ENCODE assay signal across 16 mouse cellular contexts in genomic region chr7:74323194-74323593, GRCm38 (mm10).
DNase-seq lines count a peak whose midpoint lies in the region; ATAC-seq and TF ChIP-seq lines count a peak whose summit lies in the region.
"Had no signal": no experiment of that assay in that cellular context is flagged by ENCODE, and none has a peak within 500 bp of the region (broad histone marks: within the 10 kb centered on the region; RNA-seq: fewer than 3 reads in every experiment).

No protein-coding gene starts in this region.

- no peak overlapping the region for H3K4me3 ChIP-seq in forebrain, embryonic 14.5 days (ENCODE audit: low read depth, low read length)
- no peak overlapping the region for H3K4me3 ChIP-seq in midbrain, embryonic 13.5 days (replicated peaks)
- H3K4me3 ChIP-seq in embryonic facial prominence, embryonic 10.5 days: no peak overlapping the region
- H3K4me3 ChIP-seq: embryonic facial prominence, embryonic 13.5 days; limb, embryonic 12.5 days; stomach, embryonic 15.5 days had no signal

- no peaks in the 10 kb centered on the region for H3K9me3 ChIP-seq in forebrain, embryonic 14.5 days (replicated peaks; ENCODE audit: control insufficient read depth, low read length)
- no peaks in the 10 kb centered on the region for H3K9me3 ChIP-seq in midbrain, embryonic 13.5 days
- H3K9me3 ChIP-seq in embryonic facial prominence, embryonic 10.5 days: no peaks in the 10 kb centered on the region
- H3K9me3 ChIP-seq: embryonic facial prominence, embryonic 13.5 days; limb, embryonic 12.5 days; stomach, embryonic 15.5 days had no signal

- no peaks in the 10 kb centered on the region for H3K36me3 ChIP-seq in forebrain, embryonic 14.5 days (ENCODE audit: control insufficient read depth, insufficient read depth, low read length)
- H3K36me3 ChIP-seq in midbrain, embryonic 13.5 days: peaks cover 11% of the 10 kb centered on the region
- H3K36me3 ChIP-seq in embryonic facial prominence, embryonic 10.5 days (replicated peaks): no peaks in the 10 kb centered on the region
- H3K36me3 ChIP-seq: limb, embryonic 12.5 days; stomach, embryonic 15.5 days had no signal

- H3K4me1 ChIP-seq in forebrain, embryonic 14.5 days (ENCODE audit: control insufficient read depth, insufficient read depth, low read length): peaks cover 27% of the 10 kb centered on the region
- H3K4me1 ChIP-seq in midbrain, embryonic 13.5 days (replicated peaks): peaks cover 36% of the 10 kb centered on the region
- peaks cover 16% of the 10 kb centered on the region for H3K4me1 ChIP-seq in embryonic facial prominence, embryonic 10.5 days

- DNase-seq in left cerebral cortex, adult 9 months (ENCODE audit: low spot score in 2 of 2): peak; percentile 16 to 33
- no peak for DNase-seq in left cerebral cortex, postnatal 36 days (ENCODE audit: low spot score in 2 of 2)
- DNase-seq in brain, embryonic 14.5 days (ENCODE audit: low read depth): peak; percentile 67
- peak; percentile 61 for DNase-seq in forebrain, embryonic 14.5 days (ENCODE audit: low spot score)
- no peak for DNase-seq in embryonic facial prominence, embryonic 10.5 days (ENCODE audit: low spot score)
- DNase-seq: adrenal gland, postnatal 25 days; cerebellum, adult 11-12 months; gastrocnemius, postnatal 14 days; spleen, adult 18-20 months had no signal

- no peak overlapping the region for H3K9ac ChIP-seq in forebrain, embryonic 14.5 days (ENCODE audit: low read length)
- no peak overlapping the region for H3K9ac ChIP-seq in midbrain, embryonic 13.5 days (replicated peaks)
- H3K9ac ChIP-seq: embryonic facial prominence, embryonic 13.5 days; limb, embryonic 12.5 days; liver, embryonic 14.5 days; stomach, embryonic 15.5 days had no signal

- no peak overlapping the region for H3K4me2 ChIP-seq in forebrain, embryonic 14.5 days (ENCODE audit: low read length)
- H3K4me2 ChIP-seq in midbrain, embryonic 13.5 days (replicated peaks): no peak overlapping the region
- H3K4me2 ChIP-seq: embryonic facial prominence, embryonic 13.5 days; limb, embryonic 12.5 days; stomach, embryonic 15.5 days had no signal

- intact Hi-C loops in left cerebral cortex, postnatal 36 days (cut with DNase I): no loop called here

- peak overlapping the region; percentile 57; the same call in 1 of the 2 replicates for H3K27ac ChIP-seq in forebrain, embryonic 14.5 days (ENCODE audit: low read depth, low read length)
- peak overlapping the region; percentile 68; the same call in 1 of the 2 replicates for H3K27ac ChIP-seq in midbrain, embryonic 13.5 days
- no peak overlapping the region for H3K27ac ChIP-seq in embryonic facial prominence, embryonic 10.5 days (replicated peaks)
- H3K27ac ChIP-seq: embryonic facial prominence, embryonic 13.5 days; limb, embryonic 12.5 days; liver, embryonic 14.5 days; stomach, embryonic 15.5 days had no signal

- ATAC-seq in forebrain, embryonic 14.5 days: no peak
- peak; percentile 27; the same call in 1 of the 2 replicates for ATAC-seq in midbrain, embryonic 13.5 days
- no peak for ATAC-seq in inflammation-experienced regulatory T-cells, adult 6 months
- ATAC-seq: intestine, postnatal 0 days had no signal

- H3K27me3 ChIP-seq in forebrain, embryonic 14.5 days (replicated peaks; ENCODE audit: control insufficient read depth, insufficient read depth, low read length): no peaks in the 10 kb centered on the region
- 0 out of 2 replicates have a peak, but pooled peaks cover 2% of the 10 kb centered on the region for H3K27me3 ChIP-seq in midbrain, embryonic 13.5 days
- H3K27me3 ChIP-seq in embryonic facial prominence, embryonic 10.5 days (replicated peaks; ENCODE audit: low read depth, poor library complexity, severe bottlenecking): no peaks in the 10 kb centered on the region
- H3K27me3 ChIP-seq: embryonic facial prominence, embryonic 13.5 days; limb, embryonic 12.5 days; stomach, embryonic 15.5 days had no signal

- TF ChIP-seq POLR2A in brain, embryonic 14.5 days (IDR thresholded peaks at IDR 0.05; ENCODE audit: borderline replicate concordance, extremely low read depth, insufficient read depth, insufficient read length, poor library complexity, severe bottlenecking): no peak

- no peak for TF ChIP-seq CTCF in brain, embryonic 14.5 days (IDR thresholded peaks at IDR 0.05; ENCODE audit: borderline replicate concordance, extremely low read depth, insufficient read depth, insufficient read length)

Comparison
In these comparisons a context has a peak if more than half of its experiments do, and no peak if none do; other contexts are left out.
1. DNase-seq: peak in left cerebral cortex, adult 9 months (2 of 2), brain, embryonic 14.5 days (single experiment) and forebrain, embryonic 14.5 days (single experiment); none in left cerebral cortex, postnatal 36 days (0 of 2) and embryonic facial prominence, embryonic 10.5 days (single experiment).